Mouse (Mus musculus): ENCODE results near the gene Mapkap1. TPM values are rescaled to one million over a fixed set of nuclear protein-coding genes. Genes with fewer than 3 reads are reported as not detected.

The Mapkap1 gene
- polyA plus RNA-seq, 2 experiments from 2014 or later, result 24.0 to 26.0 TPM

DNA sequence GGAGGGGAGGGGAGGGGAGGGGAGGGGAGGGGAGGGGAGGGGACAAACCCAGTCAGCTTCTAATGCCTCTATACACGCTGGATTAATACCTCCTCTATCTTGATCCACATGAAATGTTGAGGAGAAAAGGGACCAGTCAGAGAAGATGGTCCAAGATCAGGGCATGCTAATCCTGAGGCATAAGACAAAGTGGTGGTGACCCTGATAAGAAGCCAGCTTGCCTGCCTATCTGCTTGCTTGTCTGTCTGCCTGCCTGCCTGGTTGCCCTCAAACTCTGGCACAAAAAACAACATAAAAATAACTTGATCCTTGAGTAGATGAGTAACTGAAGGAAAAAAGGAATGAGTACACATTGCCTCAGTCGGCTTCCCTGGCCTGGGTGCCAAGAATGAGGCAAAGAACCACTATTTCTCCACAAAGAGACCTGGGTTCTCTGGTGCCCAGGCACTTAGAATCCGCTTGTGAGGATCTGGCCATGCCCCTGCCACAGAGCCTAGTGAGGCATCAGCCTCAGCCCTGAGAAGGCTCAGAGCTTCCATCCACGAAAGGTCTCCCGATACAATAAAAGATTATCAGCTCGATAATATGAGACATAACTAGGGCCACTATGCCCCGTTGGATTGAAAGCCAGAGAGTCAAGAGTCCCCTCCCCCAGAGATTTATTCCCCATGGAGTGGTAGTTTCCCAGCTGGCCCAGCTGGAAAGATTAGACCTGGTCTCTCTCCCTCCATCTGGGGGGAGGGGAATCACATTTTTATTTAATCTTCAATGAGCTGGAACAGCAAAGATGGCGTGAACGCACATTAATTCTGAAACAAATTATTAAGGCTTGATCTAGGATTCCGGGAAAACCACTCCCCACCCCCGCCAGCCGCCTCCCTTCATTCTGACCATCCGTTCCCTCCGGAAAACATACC, 228.9 kb downstream of the Mapkap1 start:
- ATAC-seq, result no peak

DNA sequence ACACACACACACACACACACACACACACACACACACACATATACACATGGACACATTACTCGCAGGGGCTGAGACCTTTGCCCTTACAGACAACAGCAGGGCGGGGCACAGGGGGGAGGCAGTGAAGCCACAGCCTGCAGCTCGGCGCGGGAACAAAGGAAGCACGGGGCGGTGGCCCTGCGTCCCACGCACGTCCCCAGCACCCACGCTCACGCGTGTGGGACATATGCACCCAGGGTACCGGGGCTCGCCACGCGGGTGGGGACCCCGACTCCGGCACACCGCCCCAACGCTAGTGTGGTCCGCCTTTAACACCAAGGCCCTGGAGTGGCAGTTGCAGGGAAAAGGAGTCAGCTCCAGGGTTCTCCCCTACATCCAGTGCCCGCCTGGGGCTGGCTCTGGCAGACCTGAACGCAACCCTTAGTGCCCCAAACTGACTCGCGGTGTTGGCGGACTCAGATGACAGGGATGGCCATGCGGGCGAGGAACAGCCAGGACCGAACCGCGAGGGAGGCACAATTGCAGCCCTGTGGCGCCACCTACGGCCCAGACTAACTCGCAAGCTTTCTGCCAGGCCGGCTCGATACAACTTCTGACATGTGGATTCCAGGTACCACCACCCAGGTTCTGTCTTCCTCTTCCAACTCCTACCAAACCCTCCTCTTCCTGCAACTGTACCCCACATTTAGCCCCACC, 232.5 kb downstream of the Mapkap1 start:
- ATAC-seq, result peak; percentile 74

GRCm38 (mm10) chr2:34639725-34640124, 233.2 kb downstream of the Mapkap1 start:
- ATAC-seq, result no peak

- ATAC-seq, result no peak
These were observed 235.8 kb downstream of the Mapkap1 start for GRCm38 (mm10) chr2:34642351-34642750.

- no peak for ATAC-seq
These were observed 238.3 kb downstream of the Mapkap1 start for GRCm38 (mm10) chr2:34644571-34645526.

DNA sequence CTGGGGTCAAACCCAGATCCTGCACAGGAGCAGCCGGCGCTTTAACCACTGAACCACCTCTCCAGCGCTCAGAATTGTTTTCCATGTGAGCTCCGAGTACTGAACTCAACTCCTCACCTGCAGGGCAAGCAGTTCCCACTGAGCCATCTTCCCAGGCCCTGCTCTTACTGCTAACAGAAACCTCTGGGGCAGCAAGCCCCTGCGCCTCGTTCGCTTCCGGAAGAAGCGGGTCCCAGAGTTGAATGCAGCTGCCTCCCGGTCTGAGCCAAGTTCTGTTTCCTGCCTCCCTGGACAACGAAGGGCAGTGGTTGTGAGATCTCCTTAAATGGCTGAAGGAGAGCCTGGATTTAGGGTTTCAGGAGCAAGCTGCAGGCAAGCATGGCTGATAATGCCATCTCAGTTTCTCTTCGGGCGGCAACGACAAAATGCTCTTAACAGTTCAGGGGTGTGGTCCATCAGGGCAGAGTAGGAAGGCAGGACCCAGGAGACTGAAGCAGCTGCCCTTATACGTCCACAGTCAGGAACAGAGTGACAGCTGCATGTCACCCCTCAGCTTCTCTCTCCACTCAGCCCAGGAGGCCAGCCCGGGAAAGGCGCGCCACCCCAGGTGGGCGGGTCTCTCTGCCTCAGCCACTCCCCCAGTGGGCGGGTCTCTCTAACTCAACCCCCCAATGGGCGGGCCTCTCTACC, 239.4 kb downstream of the Mapkap1 start:
- ATAC-seq, result peak; percentile 91

GRCm38 (mm10) chr2:34646541-34646865, 239.9 kb downstream of the Mapkap1 start:
- ATAC-seq, result no peak

GRCm38 (mm10) chr2:34647410-34647809, 240.8 kb downstream of the Mapkap1 start:
- no peak for ATAC-seq

DNA sequence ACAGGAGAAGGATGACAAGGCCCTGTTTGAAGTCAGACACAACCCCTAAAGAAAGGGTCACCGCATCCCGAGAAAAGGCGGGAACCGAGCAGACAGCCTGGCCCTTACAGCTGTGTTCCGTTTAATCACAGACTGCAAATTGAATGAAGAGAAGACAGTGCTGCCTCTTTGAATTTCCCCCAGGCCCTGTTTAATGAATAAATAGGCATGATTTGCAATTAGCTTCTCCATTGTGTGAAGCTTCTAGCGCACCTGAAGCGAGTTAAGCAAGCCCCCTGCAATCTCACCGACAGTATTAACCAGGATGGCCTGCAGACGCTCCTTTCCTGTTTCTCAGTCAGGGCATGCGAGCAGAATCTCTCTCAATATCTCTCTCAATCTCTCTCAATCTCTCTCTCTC, 261.2 kb downstream of the Mapkap1 start:
- ATAC-seq, result no peak

DNA sequence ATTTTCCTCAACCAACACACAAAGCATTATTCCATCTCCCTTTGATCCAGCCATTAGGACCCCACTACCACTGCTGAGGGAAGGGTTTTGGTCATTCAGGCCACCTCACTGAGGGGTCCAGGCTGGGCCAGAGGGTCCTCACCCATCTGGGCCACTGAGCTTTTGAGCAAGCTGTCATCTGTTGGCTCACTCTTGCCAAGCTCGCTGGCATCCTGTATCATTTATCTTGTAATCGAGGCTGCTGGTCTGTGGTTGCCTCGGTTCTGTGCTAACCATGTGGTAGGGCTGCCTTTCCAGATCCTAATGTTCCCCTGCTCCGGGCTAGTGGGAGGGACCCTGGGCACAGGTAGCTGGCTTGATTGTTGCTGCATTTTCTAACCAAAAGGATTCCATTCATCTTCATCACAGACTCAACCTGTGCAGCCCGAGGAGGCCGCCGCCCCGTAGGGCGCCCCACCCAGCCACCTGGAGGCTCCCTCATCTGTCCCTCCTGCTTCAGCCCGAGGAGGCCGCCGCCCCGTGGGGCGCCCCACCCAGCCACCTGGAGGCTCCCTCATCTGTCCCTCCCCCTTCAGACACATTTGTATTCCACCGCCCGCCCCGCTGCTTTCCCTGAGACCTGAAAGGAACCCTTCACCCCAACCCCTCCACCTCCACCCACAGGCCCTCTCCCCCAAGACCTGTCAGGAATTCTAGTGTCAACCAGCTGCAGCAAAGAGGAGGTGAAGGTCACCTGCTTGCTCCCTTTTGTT, 262.0 kb downstream of the Mapkap1 start:
- no peak for ATAC-seq

DNA sequence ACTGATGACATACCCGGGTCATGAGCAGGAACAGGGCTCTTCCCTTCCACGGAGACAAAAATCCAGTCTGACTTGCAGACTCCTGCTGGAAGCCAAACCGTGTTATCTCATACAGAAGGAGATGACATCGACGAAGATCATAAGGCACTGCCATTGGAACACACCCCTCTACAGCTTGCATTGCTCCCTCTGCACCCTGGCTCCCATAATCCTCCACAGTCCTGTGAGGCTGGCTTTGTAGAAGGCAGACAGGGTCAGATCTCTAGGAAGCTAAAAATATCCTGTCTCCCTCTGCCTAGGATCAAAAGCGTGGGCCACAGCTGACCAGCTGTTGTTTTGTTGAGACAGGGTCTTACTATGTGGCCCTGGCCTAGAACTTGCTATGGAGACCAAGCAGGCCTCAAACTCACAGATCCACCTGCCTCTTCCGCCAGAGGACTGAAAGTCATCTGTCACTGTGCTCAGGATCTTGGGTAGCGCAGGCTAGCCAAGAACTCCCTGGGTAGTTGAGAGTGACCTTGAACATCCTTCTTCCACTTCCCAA, 262.7 kb downstream of the Mapkap1 start:
- no peak for ATAC-seq

DNA sequence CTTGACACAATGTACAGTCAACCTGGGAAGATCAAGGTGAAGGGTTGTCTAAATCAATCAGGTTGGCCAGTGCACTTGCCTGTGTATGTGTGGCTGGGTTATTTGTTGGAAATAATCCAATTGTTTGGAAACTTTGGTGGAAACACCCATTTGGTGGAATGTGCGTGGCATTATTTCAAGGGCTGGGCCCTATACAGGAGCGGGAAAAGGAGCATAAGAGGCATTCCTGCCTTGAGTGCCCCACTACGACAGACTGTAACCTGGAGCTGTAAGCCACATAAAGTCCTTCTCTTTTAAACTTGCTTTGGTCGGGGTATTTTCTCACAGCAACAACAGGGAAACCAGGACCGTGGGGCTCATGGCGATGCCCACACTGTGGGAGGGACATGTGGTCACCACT, 263.9 kb downstream of the Mapkap1 start:
- no peak for ATAC-seq

- peak; percentile 72 for ATAC-seq
These were observed 264.9 kb downstream of the Mapkap1 start for GRCm38 (mm10) chr2:34671385-34672026.

DNA sequence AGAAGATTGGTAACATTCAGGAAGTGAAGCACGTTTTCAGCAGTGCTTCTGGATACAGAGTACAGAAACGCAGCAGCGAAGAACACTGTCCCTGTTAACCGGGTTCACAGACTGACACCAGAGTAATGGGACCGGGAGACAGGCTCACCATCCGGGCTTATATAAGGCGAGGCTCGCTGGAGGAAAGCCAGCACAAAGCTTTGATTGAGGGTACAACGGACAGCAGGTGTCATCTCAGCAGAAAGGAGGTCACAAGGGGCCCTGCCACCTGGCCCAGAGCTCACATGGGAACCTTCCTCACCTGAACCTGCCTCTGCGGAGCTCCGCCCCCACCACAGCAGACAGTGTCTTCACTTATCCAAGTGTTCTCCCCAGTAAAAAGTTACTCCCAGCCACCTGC, 267.3 kb downstream of the Mapkap1 start:
- no peak for ATAC-seq

Other genes with a start within 250 kb of the Mapkap1 start
- 1 to 10 TPM in 1 of 2 experiments, under 1 TPM in 1; 0.43 to 1.5 TPM for gene Pbx3, start 33.6 kb upstream of the Mapkap1 start, polyA plus RNA-seq (2017; shearing (Covaris generic))

Measured in CD4-positive, CD25-positive, alpha-beta regulatory T cell, adult 4 months (primary cell).